In the genomic region with DNA sequence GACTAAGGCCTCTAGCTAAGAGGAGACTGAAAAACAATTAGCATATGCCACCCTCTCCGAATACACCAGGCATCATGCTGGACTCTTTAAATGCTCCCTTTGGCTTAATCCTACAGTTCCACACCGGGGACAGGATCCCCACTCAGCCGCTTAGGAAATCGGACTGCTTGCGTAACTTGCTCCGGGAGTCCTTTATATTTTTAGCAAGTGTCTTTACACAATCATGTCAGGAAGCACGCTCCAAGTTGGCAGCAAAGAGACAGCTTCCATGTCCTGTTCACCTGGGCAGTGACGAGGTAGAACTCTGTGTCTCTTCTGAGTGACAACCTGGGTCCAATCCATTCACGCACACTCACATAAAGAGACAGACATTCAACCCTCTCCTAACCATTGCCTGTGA, we compare ENCODE assay signal across 18 mouse cellular contexts.
DNase-seq lines count a peak whose midpoint lies in the region; ATAC-seq and TF ChIP-seq lines count a peak whose summit lies in the region.
"Had no signal": no experiment of that assay in that cellular context is flagged by ENCODE, and none has a peak within 500 bp of the region (broad histone marks: within the 10 kb centered on the region; RNA-seq: fewer than 3 reads in every experiment).

No protein-coding gene starts in this region.

- DNase-seq in adrenal gland, adult 2 months, result peak; percentile 57
- DNase-seq in adrenal gland, adult 18-20 months (ENCODE audit: low spot score in 2 of 2), result no peak
- DNase-seq in midbrain, embryonic 11.5 days (ENCODE audit: low spot score, missing footprints), result peak; percentile 81
- DNase-seq in midbrain, embryonic 10.5 days (ENCODE audit: low spot score), result no peak
- peak; percentile 6 for DNase-seq in lung, adult 2 months
- DNase-seq in c-Kit-positive CD71-positive TER-119-positive erythroid progenitor cells, embryonic 14.5 days (ENCODE audit: low spot score), result no peak
- DNase-seq in forebrain, embryonic 14.5 days (ENCODE audit: low spot score), result no peak
- DNase-seq in left cerebral cortex, adult 9 months (ENCODE audit: low spot score in 2 of 2), result no peak
- DNase-seq: cerebellum, adult 11 months; cerebellum, postnatal 14 days; kidney, postnatal 4 days; right cerebral cortex, adult 18-20 months; thymus, postnatal 14 days had no signal

- no peak overlapping the region for H3K27ac ChIP-seq in midbrain, embryonic 11.5 days (ENCODE audit: low read depth, low read length)
- H3K27ac ChIP-seq in midbrain, embryonic 10.5 days (replicated peaks), result no peak overlapping the region
- H3K27ac ChIP-seq in forebrain, embryonic 14.5 days (ENCODE audit: low read depth, low read length), result no peak overlapping the region
- H3K27ac ChIP-seq: limb, embryonic 15.5 days had no signal

- no peaks in the 10 kb centered on the region for H3K9me3 ChIP-seq in midbrain, embryonic 11.5 days (ENCODE audit: control insufficient read depth, low read length)
- no peaks in the 10 kb centered on the region for H3K9me3 ChIP-seq in midbrain, embryonic 10.5 days (replicated peaks)
- no peaks in the 10 kb centered on the region for H3K9me3 ChIP-seq in forebrain, embryonic 14.5 days (replicated peaks; ENCODE audit: control insufficient read depth, low read length)
- H3K9me3 ChIP-seq: embryonic facial prominence, embryonic 10.5 days; limb, embryonic 15.5 days had no signal

- 82% methylated on average over 9 of the region's 9 CpGs for WGBS in midbrain, embryonic 11.5 days
- 88% methylated on average over 9 of the region's 9 CpGs for WGBS in midbrain, embryonic 10.5 days
- WGBS in lung, adult 2 months, result 48% methylated on average over 9 of the region's 9 CpGs
- WGBS in forebrain, embryonic 14.5 days, result 83% methylated on average over 9 of the region's 9 CpGs

- TF ChIP-seq CTCF in lung, adult 2 months (IDR thresholded peaks at IDR 0.05; ENCODE audit: insufficient read depth, low read length), result no peak

- ATAC-seq in midbrain, embryonic 11.5 days (ENCODE audit: low FRiP score), result no peak
- ATAC-seq in forebrain, embryonic 14.5 days, result no peak
- ATAC-seq: CD4-positive, CD25-positive, alpha-beta regulatory T cell, adult 4 months; forebrain, embryonic 16.5 days; midbrain, embryonic 16.5 days had no signal

- no peak overlapping the region for H3K9ac ChIP-seq in midbrain, embryonic 11.5 days (ENCODE audit: low read length)
- H3K9ac ChIP-seq in forebrain, embryonic 14.5 days (ENCODE audit: low read length), result no peak overlapping the region
- H3K9ac ChIP-seq: limb, embryonic 15.5 days had no signal

- H3K4me3 ChIP-seq in midbrain, embryonic 11.5 days (ENCODE audit: low read depth, low read length), result no peak overlapping the region
- H3K4me3 ChIP-seq in midbrain, embryonic 10.5 days, result no peak overlapping the region
- H3K4me3 ChIP-seq in lung, adult 2 months (replicated peaks; ENCODE audit: extremely low read depth, low read depth, low read length), result no peak overlapping the region
- H3K4me3 ChIP-seq in forebrain, embryonic 14.5 days (ENCODE audit: low read depth, low read length), result no peak overlapping the region
- H3K4me3 ChIP-seq: embryonic facial prominence, embryonic 10.5 days; limb, embryonic 15.5 days had no signal

- no peaks in the 10 kb centered on the region for H3K27me3 ChIP-seq in midbrain, embryonic 11.5 days (ENCODE audit: control insufficient read depth, insufficient read depth, low read length)
- H3K27me3 ChIP-seq in midbrain, embryonic 10.5 days (ENCODE audit: low read depth, poor library complexity, severe bottlenecking), result peaks cover 7% of the 10 kb centered on the region; the same call in 1 of the 2 replicates
- H3K27me3 ChIP-seq in forebrain, embryonic 14.5 days (replicated peaks; ENCODE audit: control insufficient read depth, insufficient read depth, low read length), result no peaks in the 10 kb centered on the region
- H3K27me3 ChIP-seq: limb, embryonic 15.5 days had no signal

- no peaks in the 10 kb centered on the region for H3K36me3 ChIP-seq in midbrain, embryonic 11.5 days (ENCODE audit: control insufficient read depth, insufficient read depth, low read length)
- H3K36me3 ChIP-seq in midbrain, embryonic 10.5 days, result no peaks in the 10 kb centered on the region
- no peaks in the 10 kb centered on the region for H3K36me3 ChIP-seq in forebrain, embryonic 14.5 days (ENCODE audit: control insufficient read depth, insufficient read depth, low read length)
- H3K36me3 ChIP-seq: embryonic facial prominence, embryonic 10.5 days; limb, embryonic 15.5 days had no signal

- H3K4me2 ChIP-seq in midbrain, embryonic 11.5 days, result no peak overlapping the region
- no peak overlapping the region for H3K4me2 ChIP-seq in forebrain, embryonic 14.5 days (ENCODE audit: low read length)
- H3K4me2 ChIP-seq: limb, embryonic 15.5 days had no signal

- no peak for TF ChIP-seq POLR2A in lung, adult 2 months (IDR thresholded peaks at IDR 0.05; ENCODE audit: borderline replicate concordance, extremely low read depth, low read depth, low read length)

- peaks cover 17% of the 10 kb centered on the region for H3K4me1 ChIP-seq in midbrain, embryonic 11.5 days (ENCODE audit: control insufficient read depth, insufficient read depth, low read length)
- peaks cover 50% of the 10 kb centered on the region for H3K4me1 ChIP-seq in midbrain, embryonic 10.5 days
- no peaks in the 10 kb centered on the region for H3K4me1 ChIP-seq in lung, adult 2 months (ENCODE audit: control insufficient read depth, insufficient read depth, low read length)
- peaks cover 6% of the 10 kb centered on the region; the same call in 1 of the 2 replicates for H3K4me1 ChIP-seq in forebrain, embryonic 14.5 days (ENCODE audit: control insufficient read depth, insufficient read depth, low read length)

Comparison
In these comparisons a context has a peak if more than half of its experiments do, and no peak if none do; other contexts are left out.
1. DNase-seq: peak in adrenal gland, adult 2 months (single experiment), midbrain, embryonic 11.5 days (single experiment) and lung, adult 2 months (single experiment); none in adrenal gland, adult 18-20 months (0 of 2), midbrain, embryonic 10.5 days (single experiment), c-Kit-positive CD71-positive TER-119-positive erythroid progenitor cells, embryonic 14.5 days (single experiment), forebrain, embryonic 14.5 days (single experiment) and left cerebral cortex, adult 9 months (0 of 2).